Mouse (Mus musculus) bone marrow, adult 2 months (tissue): ENCODE results near the gene Mbd3l2.

Experiments used
- CTCF ChIP-seq: fragments of 200-500 bp; IDR thresholded peaks from 2 replicates; pipeline ENCODE4 v1.5.1; 2011; ENCODE audit warnings: low read length, control low read depth; ENCODE audit not compliant: control insufficient read depth, insufficient read depth
- POLR2A ChIP-seq: fragments of 200-500 bp; IDR thresholded peaks from 2 replicates; pipeline ENCODE4 v1.6.1; 2011; ENCODE audit warnings: low read depth, mild to moderate bottlenecking, control low read depth, low read length, borderline replicate concordance; ENCODE audit not compliant: control insufficient read depth

- TF ChIP-seq CTCF (no peak), POLR2A (no peak)
Observed at GRCm38 (mm10) chr9:18385782-18386181, 44.7 kb upstream of the Mbd3l2 start.
